Mouse (Mus musculus) Muller cell, postnatal 12 days (primary cell): ENCODE measurements around the gene Gm20773.
"Not testable (repeated sequence)": the region's sequence is repeated elsewhere in the genome, so short reads cannot be mapped to it uniquely, and the experiment has no call there.

Source experiments
- DNase-seq: peaks from one replicate; pipeline ENCODE4 v3.0.0-alpha.2; 2015; ENCODE audit errors: inconsistent ontology term

Gene Gm20773

GRCm38 (mm10) chrY:13493726-13494125, at the start of gene Gm20773:
TSS of gene Gm20773 (plus strand) at chrY:13494026.
- DNase-seq = not testable (repeated sequence)

GRCm38 (mm10) chrY:13465479-13465878, 28.3 kb upstream of the Gm20773 start, which contains the start of gene Gm21866:
TSS of gene Gm21866 (minus strand) at chrY:13465579.
- not testable (repeated sequence) for DNase-seq
